Mouse (Mus musculus): Measurements from ENCODE around the gene Fbxw16.
"Not testable (repeated sequence)": the region's sequence is repeated elsewhere in the genome, so short reads cannot be mapped to it uniquely, and the experiment has no call there.

Gene Fbxw16

GRCm38 (mm10) chr9:109449040-109449439, at the start of gene Fbxw16:
Gene Fbxw16, minus strand, starts transcription at chr9:109449140.
- no peak for DNase-seq (ENCODE audit: low spot score in 2 of 2)

- not testable (repeated sequence) for DNase-seq (ENCODE audit: low spot score in 2 of 2)
Measured at GRCm38 (mm10) chr9:109495775-109496174, 46.8 kb upstream of the Fbxw16 start, which contains the start of gene Fbxw19. Gene Fbxw19, minus strand, starts transcription at chr9:109495875.

GRCm38 (mm10) chr9:109432956-109433355, 16.0 kb downstream of the Fbxw16 start:
- DNase-seq (ENCODE audit: low spot score in 2 of 2): no peak

GRCm38 (mm10) chr9:109404196-109404595, 44.7 kb downstream of the Fbxw16 start, which contains the start of gene Fbxw22:
Gene Fbxw22, minus strand, starts transcription at chr9:109404296.
- not testable (repeated sequence) for DNase-seq (ENCODE audit: low spot score in 2 of 2)
